In the genomic region with DNA sequence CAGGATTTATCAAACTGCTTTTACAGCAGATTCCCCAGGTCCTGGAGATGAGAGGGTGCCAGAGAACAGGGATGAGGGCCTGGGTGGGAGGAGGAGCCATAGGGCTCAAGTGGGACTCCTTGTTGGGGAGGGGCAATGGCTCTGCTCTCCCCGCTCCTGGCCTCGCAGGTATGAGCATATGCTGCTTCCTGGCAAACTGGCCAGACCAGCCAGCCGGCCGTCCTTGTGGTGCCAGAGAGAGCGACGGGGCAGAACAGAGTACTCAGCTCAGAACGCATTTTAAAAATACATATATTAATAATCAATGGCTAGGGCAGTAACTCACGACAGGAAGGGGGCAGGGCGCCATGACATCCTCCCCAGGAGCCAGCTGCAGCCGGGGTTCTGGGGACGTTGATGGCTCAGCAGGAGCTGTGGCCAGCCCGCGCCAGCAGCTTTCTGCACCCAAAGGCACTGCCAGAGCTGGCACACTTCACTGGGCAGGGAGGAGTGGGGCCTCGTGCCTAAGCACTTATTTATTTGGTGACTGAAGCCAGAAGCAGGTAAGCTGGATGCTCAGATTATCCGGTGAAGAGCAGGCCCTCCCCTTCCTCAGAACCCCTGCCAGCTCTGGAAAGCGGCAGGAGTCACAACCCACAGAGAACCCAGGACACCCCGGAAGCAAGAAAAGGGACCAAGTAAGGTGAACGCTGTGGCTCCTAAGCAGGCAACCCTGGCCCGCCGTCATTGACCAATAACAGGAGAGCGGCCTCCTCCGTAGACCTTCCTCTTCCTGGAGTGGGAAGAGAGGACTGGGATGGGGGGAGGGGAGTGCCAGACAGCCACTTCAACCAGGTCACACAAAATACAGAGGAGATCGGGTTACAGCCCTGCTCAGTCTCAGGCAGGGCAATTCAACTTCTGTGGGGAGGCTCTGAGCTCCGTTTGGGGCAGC, we compare ENCODE assay signal across 7 mouse cellular contexts. TPM values are rescaled to one million over a fixed set of nuclear protein-coding genes. Genes with fewer than 3 reads are reported as not detected.
A peak's percentile ranks its signal among the peaks of the same experiment; 100 is the strongest.
DNase-seq lines count a peak whose midpoint lies in the region; ATAC-seq and TF ChIP-seq lines count a peak whose summit lies in the region.

No protein-coding gene starts in this region.

- H3K27me3 ChIP-seq in embryonic facial prominence, embryonic 10.5 days (replicated peaks; ENCODE audit: low read depth, poor library complexity, severe bottlenecking), result no peaks in the 10 kb centered on the region
- H3K27me3 ChIP-seq in heart, embryonic 10.5 days (ENCODE audit: insufficient read depth, poor library complexity, severe bottlenecking), result no peaks in the 10 kb centered on the region
- H3K27me3 ChIP-seq in lung, postnatal 0 days (replicated peaks; ENCODE audit: insufficient read depth, low read length), result no peaks in the 10 kb centered on the region

- ATAC-seq in lung, postnatal 0 days, result peak; percentile 90

- peak; percentile 96 for DNase-seq in brain, adult 2 months (ENCODE audit: low read depth, low spot score)
- peak; percentile 93 for DNase-seq in embryonic facial prominence, embryonic 10.5 days (ENCODE audit: low spot score)
- DNase-seq in heart, embryonic 10.5 days (ENCODE audit: low spot score), result peak; percentile 92
- peak; percentile 92 for DNase-seq in kidney, adult 9 months
- DNase-seq in lung, postnatal 0 days (ENCODE audit: low spot score), result peak; percentile 89
- DNase-seq in ovary, postnatal 36 days (ENCODE audit: low spot score), result peak; percentile 66
- DNase-seq in thymus, postnatal 14 days, result no peak

- H3K4me3 ChIP-seq in embryonic facial prominence, embryonic 10.5 days, result peak overlapping the region; percentile 55
- peak overlapping the region; percentile 62 for H3K4me3 ChIP-seq in heart, embryonic 10.5 days
- H3K4me3 ChIP-seq in lung, postnatal 0 days (ENCODE audit: low read depth, low read length), result peak overlapping the region; percentile 6

- no peaks in the 10 kb centered on the region for H3K36me3 ChIP-seq in embryonic facial prominence, embryonic 10.5 days (replicated peaks)
- H3K36me3 ChIP-seq in heart, embryonic 10.5 days, result no peaks in the 10 kb centered on the region
- no peaks in the 10 kb centered on the region for H3K36me3 ChIP-seq in lung, postnatal 0 days (ENCODE audit: insufficient read depth, low read length)

- no peaks in the 10 kb centered on the region for H3K9me3 ChIP-seq in embryonic facial prominence, embryonic 10.5 days
- H3K9me3 ChIP-seq in heart, embryonic 10.5 days, result no peaks in the 10 kb centered on the region
- no peaks in the 10 kb centered on the region for H3K9me3 ChIP-seq in lung, postnatal 0 days (ENCODE audit: low read length)

- peaks cover 57% of the 10 kb centered on the region for H3K4me1 ChIP-seq in embryonic facial prominence, embryonic 10.5 days
- peaks cover 55% of the 10 kb centered on the region for H3K4me1 ChIP-seq in heart, embryonic 10.5 days
- peaks cover 10% of the 10 kb centered on the region; the same call in 1 of the 2 replicates for H3K4me1 ChIP-seq in lung, postnatal 0 days (ENCODE audit: insufficient read depth, low read depth, low read length)

- WGBS in embryonic facial prominence, embryonic 10.5 days, result 6% methylated on average over 24 of the region's 24 CpGs
- WGBS in heart, embryonic 10.5 days, result 5% methylated on average over 24 of the region's 24 CpGs
- 8% methylated on average over 24 of the region's 24 CpGs for WGBS in lung, postnatal 0 days

- TF ChIP-seq CTCF in lung, postnatal 0 days (IDR thresholded peaks at IDR 0.05), result no peak

- peak overlapping the region; percentile 94 for H3K27ac ChIP-seq in embryonic facial prominence, embryonic 10.5 days (replicated peaks)
- H3K27ac ChIP-seq in heart, embryonic 10.5 days, result peak overlapping the region; percentile 98
- H3K27ac ChIP-seq in lung, postnatal 0 days (ENCODE audit: low read length), result peak overlapping the region; percentile 78

- no peak for TF ChIP-seq EP300 in lung, postnatal 0 days (IDR thresholded peaks at IDR 0.05)

- H3K4me2 ChIP-seq in lung, postnatal 0 days (replicated peaks; ENCODE audit: low read depth, low read length), result peak overlapping the region; percentile 63

- H3K9ac ChIP-seq in lung, postnatal 0 days (replicated peaks; ENCODE audit: low read depth), result 0 out of 2 replicates have a peak overlapping the region, but pooled peaks have one; percentile 16

RNA-seq across cellular contexts. Expression of a gene that starts 21.2 kb away (rescaled TPM):
- 62.2 and 62.5 TPM in 2 replicates for polyA plus RNA-seq in embryonic facial prominence, embryonic 10.5 days (2016; fragmentation: Nextera tagmentation; extraction: Ambion mirVana)
- polyA plus RNA-seq in heart, embryonic 10.5 days (2016; fragmentation: Nextera tagmentation; extraction: Ambion mirVana), result 36.6 and 46.3 TPM in 2 replicates
- polyA plus RNA-seq in lung, postnatal 0 days (2015; fragmentation: Nextera tagmentation; extraction: Ambion mirVana), result 10.4 and 11.1 TPM in 2 replicates

RNA-seq across cellular contexts. Expression of a gene that starts 31.0 kb away (rescaled TPM):
- polyA plus RNA-seq in embryonic facial prominence, embryonic 10.5 days (2016; fragmentation: Nextera tagmentation; extraction: Ambion mirVana), result 0.18 TPM in 1 of 2 replicates, not detected in the other
- not detected in 2 replicates for polyA plus RNA-seq in heart, embryonic 10.5 days (2016; fragmentation: Nextera tagmentation; extraction: Ambion mirVana)
- polyA plus RNA-seq in lung, postnatal 0 days (2015; fragmentation: Nextera tagmentation; extraction: Ambion mirVana), result not detected in 2 replicates

RNA-seq across cellular contexts. Expression of a gene that starts 34.0 kb away (rescaled TPM):
- polyA plus RNA-seq in embryonic facial prominence, embryonic 10.5 days (2016; fragmentation: Nextera tagmentation; extraction: Ambion mirVana), result 10.0 and 17.0 TPM in 2 replicates
- polyA plus RNA-seq in heart, embryonic 10.5 days (2016; fragmentation: Nextera tagmentation; extraction: Ambion mirVana), result 0.21 and 0.34 TPM in 2 replicates
- polyA plus RNA-seq in lung, postnatal 0 days (2015; fragmentation: Nextera tagmentation; extraction: Ambion mirVana), result 0.15 and 0.20 TPM in 2 replicates

Comparison
In these comparisons a context has a peak if more than half of its experiments do, and no peak if none do; other contexts are left out.
1. H3K4me3 ChIP-seq: peak in every context shown above with its lines; median percentile 62 in heart, embryonic 10.5 days; 55 in embryonic facial prominence, embryonic 10.5 days; 6 in lung, postnatal 0 days.